Mouse (Mus musculus): ENCODE results near the gene Nuak2.
A peak's percentile ranks its signal among the peaks of the same experiment; 100 is the strongest.

DNA sequence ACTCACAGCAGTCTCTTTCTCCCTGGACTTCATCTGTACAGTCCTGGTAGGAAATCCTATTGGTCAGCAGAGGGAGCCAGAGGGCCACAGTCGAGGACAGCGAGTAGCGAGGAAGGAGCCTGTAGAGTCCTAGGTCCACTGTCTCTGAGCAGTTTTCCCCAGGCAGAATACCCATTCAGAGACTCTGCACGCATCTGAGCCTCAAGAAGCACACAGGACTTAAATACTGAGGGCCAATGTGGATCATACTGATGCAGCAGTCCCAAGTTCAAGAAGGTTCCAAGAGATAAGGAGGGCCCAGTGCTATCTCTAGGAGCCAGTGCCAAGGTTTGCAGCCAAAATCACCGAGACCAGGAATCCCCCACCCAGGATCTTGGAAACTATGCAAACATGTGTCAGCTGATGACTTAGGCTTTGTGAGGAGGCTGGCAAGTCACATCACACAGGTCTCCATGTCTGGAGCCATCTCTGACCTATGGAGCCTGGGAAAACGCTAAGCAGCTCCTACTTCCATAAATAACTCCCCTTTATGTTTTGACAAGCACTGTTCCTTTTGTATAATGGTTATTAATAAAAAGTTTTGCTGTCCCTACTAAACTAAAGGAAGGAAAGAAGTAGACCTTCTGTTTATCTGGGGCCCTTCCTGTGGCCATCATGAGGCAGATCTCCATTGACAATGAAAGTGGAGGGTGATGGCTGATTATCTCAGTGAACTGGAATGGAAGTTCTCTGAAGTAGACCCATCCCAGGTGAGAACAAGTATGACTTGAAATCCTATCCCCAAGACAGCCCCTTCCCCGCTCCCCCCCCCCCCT, 52.0 kb downstream of the Nuak2 start:
- no peak for TF ChIP-seq POLR2A (IDR thresholded peaks at IDR 0.05; ENCODE audit: control insufficient read depth, low read depth, low read length)
- TF ChIP-seq CTCF (IDR thresholded peaks at IDR 0.05; ENCODE audit: control insufficient read depth, insufficient read depth, insufficient replicate concordance, low read depth, low read length): peak; percentile 76; the same call in 1 of the 2 replicates

Data from testis, adult 2 months (tissue).